Mouse (Mus musculus): ENCODE data around the gene Zdhhc9. TPM values are rescaled to one million over a fixed set of nuclear protein-coding genes. Genes with fewer than 3 reads are reported as not detected.

Gene Zdhhc9
- total RNA-seq (2023) = 10 to 100 TPM; 78.7 to 86.4 TPM

GRCm38 (mm10) chrX:48208519-48209185 is at the start of gene Zdhhc9:
Gene Zdhhc9 (minus strand): TSS chrX:48208878.

GRCm38 (mm10) chrX:48256468-48257007 is 47.9 kb upstream of the Zdhhc9 start, which contains the start of gene Utp14a:
Gene Utp14a (plus strand): TSS chrX:48256862.

GRCm38 (mm10) chrX:48146262-48146661 is 62.4 kb downstream of the Zdhhc9 start, which contains the start of gene Sash3:
Gene Sash3 (plus strand): TSS chrX:48146436.

Other genes starting within 250 kb of the Zdhhc9 start
- under 1 TPM in 1 of 2 experiments, not detected in 1; 0.24 TPM for gene Apln, start 174.0 kb downstream of the Zdhhc9 start, total RNA-seq (2023)
- gene Xpnpep2, start 100.2 kb downstream of the Zdhhc9 start, total RNA-seq (2023) = under 1 TPM in 1 of 2 experiments, not detected in 1; 0.16 TPM
- 100 to 1,000 TPM; 134 to 144 TPM for gene Sash3, start 62.4 kb downstream of the Zdhhc9 start, total RNA-seq (2023)
- gene Utp14a, start 48.0 kb upstream of the Zdhhc9 start, total RNA-seq (2023) = 10 to 100 TPM; 34.0 to 35.3 TPM
- 1 to 10 TPM; 9.6 to 9.7 TPM for gene Bcorl1, start 132.5 kb upstream of the Zdhhc9 start, total RNA-seq (2023)